18 mouse cellular contexts compared by ENCODE assay signal in the genomic region with DNA sequence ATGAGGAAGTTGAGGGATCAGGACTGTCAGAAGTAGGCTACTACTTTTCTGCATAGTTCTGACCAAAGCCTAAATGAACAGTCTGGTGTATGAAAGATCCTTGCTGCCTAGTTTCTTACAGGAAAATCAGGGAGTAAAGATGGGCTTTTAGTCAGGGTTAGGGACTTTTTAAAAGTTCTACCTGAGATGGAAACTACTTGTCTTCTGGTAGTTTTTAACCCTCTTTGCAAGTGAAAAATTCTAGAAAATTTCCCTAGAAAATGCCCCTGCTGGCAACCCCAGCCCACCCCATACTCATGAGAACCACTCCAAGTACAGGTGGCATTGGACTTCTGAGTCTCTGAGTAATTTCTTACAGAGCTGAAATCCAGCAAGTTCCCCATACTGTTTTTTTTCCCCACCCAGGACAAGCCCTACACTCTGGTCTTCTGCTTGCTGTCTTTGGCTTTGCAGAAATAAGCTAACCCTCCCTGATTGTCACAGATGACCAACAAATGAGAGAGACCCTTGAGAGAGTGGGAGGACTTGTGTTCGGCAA. TPM values are rescaled to one million over a fixed set of nuclear protein-coding genes. Genes with fewer than 3 reads are reported as not detected.
A peak's percentile ranks its signal among the peaks of the same experiment; 100 is the strongest.
DNase-seq lines count a peak whose midpoint lies in the region; TF ChIP-seq lines count a peak whose summit lies in the region.
"Had no signal": no experiment of that assay in that cellular context is flagged by ENCODE, and none has a peak within 500 bp of the region (broad histone marks: within the 10 kb centered on the region; RNA-seq: fewer than 3 reads in every experiment).

No protein-coding gene starts in this region.

- no peak overlapping the region for H3K9ac ChIP-seq in CH12.LX (ENCODE audit: insufficient read depth, low read depth)

- 0 out of 2 replicates have a peak overlapping the region, but pooled peaks have one; percentile 8 for H3K27ac ChIP-seq in CH12.LX (ENCODE audit: insufficient read depth, low read depth)

- no peak for TF ChIP-seq CTCF in CH12.LX (conservative IDR thresholded peaks at IDR 0.05 in 1 of 2, IDR thresholded peaks at IDR 0.05 in 1 of 2; ENCODE audit: low read depth in 2 of 2, low read length in 2 of 2)

- TF ChIP-seq RAD21 in CH12.LX (IDR thresholded peaks at IDR 0.05; ENCODE audit: low read depth, low read length): no peak; the same call in 1 of the 2 replicates

- in situ Hi-C loops in CH12.LX (cut with MboI; ENCODE audit: low pct_ligation_motif_present, low pct_unique_long_range_greater_than_20kb, low sequenced_read_pairs): no loop called here

- H3K9me3 ChIP-seq in CH12.LX (replicated peaks; ENCODE audit: low read length): no peaks in the 10 kb centered on the region
- H3K9me3 ChIP-seq: G1E had no signal

- TF ChIP-seq POLR2A in CH12.LX (IDR thresholded peaks at IDR 0.05; ENCODE audit: low read depth, low read length): no peak

- no peak overlapping the region for H3K4me2 ChIP-seq in CH12.LX (ENCODE audit: insufficient read depth, low read depth, poor library complexity, severe bottlenecking)

- H3K36me3 ChIP-seq in CH12.LX (replicated peaks in 1 of 2; ENCODE audit: control insufficient read depth in 1 of 2, insufficient read depth in 1 of 2, low read length in 1 of 2): no peaks in the 10 kb centered on the region
- H3K36me3 ChIP-seq: G1E had no signal

- peak; percentile 12 for DNase-seq in A20 (ENCODE audit: low read depth, low spot score)
- peak; percentile 28 for DNase-seq in CH12.LX (ENCODE audit: extremely low read depth)
- no peak for DNase-seq in kidney, adult 11 months
- no peak for DNase-seq in ovary, adult 18-20 months (ENCODE audit: low spot score)
- DNase-seq: adrenal gland, adult 2 months; adrenal gland, adult 8-10 months; adrenal gland, postnatal 10 days; adrenal gland, postnatal 14 days; adrenal gland, postnatal 25 days; adrenal gland, postnatal 36 days; B cell, adult 2 months; cerebellum, adult 11 months; cerebellum, adult 11-12 months; cerebellum, adult 18-20 months; cerebellum, adult 2 months; cerebellum, adult 8-10 months had no signal

- no peaks in the 10 kb centered on the region for H3K79me2 ChIP-seq in CH12.LX (replicated peaks; ENCODE audit: control insufficient read depth, extremely low read depth, insufficient read depth, poor library complexity, severe bottlenecking)

- no peaks in the 10 kb centered on the region for H3K27me3 ChIP-seq in CH12.LX (replicated peaks)
- H3K27me3 ChIP-seq: Patski had no signal

- H3K4me1 ChIP-seq in CH12.LX (ENCODE audit: control insufficient read depth in 1 of 2, insufficient read depth in 2 of 2): peaks cover 8 to 63% of the 10 kb centered on the region in 2 experiments; a peak in 3 of 4 replicates

- dilution Hi-C loops in CH12.LX (cut with MboI; ENCODE audit: extremely low pct_ligation_motif_present, extremely low pct_unique_long_range_greater_than_20kb, low sequenced_read_pairs): no loop called here

- H3K4me3 ChIP-seq in CH12.LX (replicated peaks in 1 of 3; ENCODE audit: low read depth in 2 of 3, low read length in 2 of 3, poor library complexity in 1 of 3): no peak overlapping the region

- peak; percentile 76 for TF ChIP-seq EP300 in CH12.LX (IDR thresholded peaks at IDR 0.05; ENCODE audit: low read length)

TF ChIP-seq in CH12.LX, 34 proteins besides CTCF, POLR2A, EP300 and RAD21:
- TF ChIP-seq BHLHE40 (IDR thresholded peaks at IDR 0.05; ENCODE audit: low read depth, low read length) (0 out of 2 replicates have a peak, but pooled peaks have one; percentile 7), POLR2AphosphoS2 (IDR thresholded peaks at IDR 0.05; ENCODE audit: low read depth, low read length) (no peak), CHD1 (IDR thresholded peaks at IDR 0.05; ENCODE audit: low read depth, low read length) (no peak), CHD2 (IDR thresholded peaks at IDR 0.05; ENCODE audit: low read length) (peak; percentile 23; the same call in 1 of the 2 replicates), ZC3H11A (IDR thresholded peaks at IDR 0.05; ENCODE audit: low read depth, low read length) (no peak), KAT2A (IDR thresholded peaks at IDR 0.05; ENCODE audit: insufficient replicate concordance, low read length) (no peak), MAX (IDR thresholded peaks at IDR 0.05; ENCODE audit: low read length) (no peak), UBTF (IDR thresholded peaks at IDR 0.05; ENCODE audit: low read depth, low read length) (no peak), TCF12 (IDR thresholded peaks at IDR 0.05; ENCODE audit: low read depth, low read length) (0 out of 2 replicates have a peak, but pooled peaks have one; percentile 25), TBP (conservative IDR thresholded peaks at IDR 0.05; ENCODE audit: low read depth, low read length) (no peak), RCOR1 (conservative IDR thresholded peaks at IDR 0.05; ENCODE audit: low read depth, low read length) (0 out of 2 replicates have a peak, but pooled peaks have one; percentile 23), MAFK (IDR thresholded peaks at IDR 0.05; ENCODE audit: insufficient replicate concordance, low read length) (no peak), ZNF384 (IDR thresholded peaks at IDR 0.05; ENCODE audit: low read depth, low read length) (peak; percentile 54), ZKSCAN1 (IDR thresholded peaks at IDR 0.05; ENCODE audit: borderline replicate concordance, low read depth, low read length) (no peak), IRF4 (IDR thresholded peaks at IDR 0.05; ENCODE audit: low read depth, low read length) (peak; percentile 62), HCFC1 (IDR thresholded peaks at IDR 0.05; ENCODE audit: low read depth, low read length) (no peak), ZMIZ1 (IDR thresholded peaks at IDR 0.05; ENCODE audit: low read depth, low read length) (no peak), JUN (IDR thresholded peaks at IDR 0.05; ENCODE audit: insufficient read depth, low read depth, low read length) (peak; percentile 34; the same call in 1 of the 2 replicates), GABPA (IDR thresholded peaks at IDR 0.05; ENCODE audit: insufficient replicate concordance, low read depth, low read length) (no peak), SMC3 (IDR thresholded peaks at IDR 0.05; ENCODE audit: low read depth, low read length) (no peak), SIN3A (IDR thresholded peaks at IDR 0.05; ENCODE audit: low read length) (no peak), MEF2A (IDR thresholded peaks at IDR 0.05; ENCODE audit: borderline replicate concordance, low read depth, low read length) (peak; percentile 66; the same call in 1 of the 2 replicates), NRF1 (IDR thresholded peaks at IDR 0.05; ENCODE audit: low read depth, low read length) (no peak), PAX5 (IDR thresholded peaks at IDR 0.05; ENCODE audit: low read length) (no peak), MAZ (IDR thresholded peaks at IDR 0.05; ENCODE audit: low read depth, low read length) (0 out of 2 replicates have a peak, but pooled peaks have one; percentile 37), E2F4 (IDR thresholded peaks at IDR 0.05; ENCODE audit: insufficient replicate concordance, low read depth, low read length) (no peak), MXI1 (IDR thresholded peaks at IDR 0.05; ENCODE audit: low read depth, low read length) (no peak), ELF1 (IDR thresholded peaks at IDR 0.05; ENCODE audit: low read depth, low read length) (no peak)

RNA-seq across cellular contexts. Expression of a gene that starts 41.2 kb away (rescaled TPM):
- total RNA-seq in CH12.LX (2012; rRNA removed) (219 and 243 TPM in 2 replicates), CH12.LX (2014; rRNA removed) (206 and 215 TPM in 2 replicates)
- 263 and 337 TPM in 2 replicates for polyA plus RNA-seq in CH12.LX (2012; ENCODE audit: insufficient read length, low read depth)

Comparison
In these comparisons a context has a peak if more than half of its experiments do, and no peak if none do; other contexts are left out.
1. DNase-seq: peak in A20 (single experiment) and CH12.LX (single experiment); none in kidney, adult 11 months (single experiment) and ovary, adult 18-20 months (single experiment).